Mouse (Mus musculus): ENCODE data around the gene Sapcd2.

Sapcd2 gene

DNA sequence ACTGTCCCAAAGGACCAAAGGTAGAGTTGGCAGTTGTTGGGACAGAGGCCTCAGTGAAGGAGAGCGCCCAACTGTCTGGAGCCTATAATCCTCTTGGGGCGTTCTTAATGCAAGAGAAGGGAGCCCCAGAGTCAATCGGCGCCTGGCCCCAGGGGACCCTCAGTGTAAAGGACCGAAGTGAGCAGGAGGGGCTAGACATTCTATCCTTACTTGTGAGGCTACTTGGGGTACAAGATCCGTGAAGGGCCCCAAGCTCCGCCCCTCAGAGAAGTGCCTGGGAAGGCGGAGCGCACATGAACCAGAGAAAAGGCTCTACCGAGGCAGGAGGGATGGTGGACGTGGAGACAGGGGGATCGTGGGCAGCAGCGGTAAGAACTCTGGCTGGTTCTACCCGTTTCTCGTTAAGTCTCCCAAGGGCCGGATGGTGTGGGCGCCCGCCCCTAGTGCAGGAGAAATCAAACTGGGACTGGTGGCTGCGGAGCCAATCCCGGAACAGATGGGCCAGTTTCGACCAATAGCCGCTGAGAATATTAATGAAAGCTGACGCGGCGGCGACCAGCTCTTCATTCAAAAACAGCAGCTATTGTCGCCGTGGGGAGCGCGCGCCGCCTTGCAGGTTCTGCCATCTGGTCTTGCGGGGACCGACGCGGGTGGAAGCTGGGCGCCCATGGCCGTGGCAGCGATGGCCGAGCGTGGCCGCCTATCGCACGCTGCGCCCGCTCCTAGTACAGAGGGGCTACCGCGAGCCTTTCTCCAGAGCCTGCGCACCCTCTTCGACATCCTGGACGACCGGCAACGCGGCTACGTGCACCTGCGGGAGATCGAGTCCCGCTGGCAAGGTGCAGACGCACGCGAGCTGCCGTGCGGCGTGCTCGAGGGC lies at the start of gene Sapcd2:
Gene Sapcd2 (plus strand): TSS at position 558 of the 880 bp plus-strand sequence.
- DNase-seq, result peak; percentile 89 to 90

DNA sequence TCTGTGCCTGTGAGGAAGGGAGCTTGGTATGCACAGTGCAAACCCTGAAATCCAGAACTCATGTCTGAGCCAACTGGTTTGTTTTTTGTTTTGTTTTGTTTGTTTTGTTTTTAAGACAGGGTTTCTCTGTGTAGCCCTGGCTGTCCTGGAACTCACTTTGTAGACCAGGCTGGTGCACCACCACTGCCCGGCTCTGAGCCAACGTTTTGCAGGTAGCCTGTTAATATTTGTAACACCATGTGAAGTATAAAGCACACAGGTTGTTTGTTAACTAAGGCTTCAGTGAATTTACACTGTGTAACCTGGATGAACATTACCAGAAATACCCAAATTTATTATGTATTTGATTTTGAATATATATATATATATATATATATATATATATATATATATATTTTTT lies 46.1 kb upstream of the Sapcd2 start:
- peak; percentile 29 to 74 for DNase-seq

DNA sequence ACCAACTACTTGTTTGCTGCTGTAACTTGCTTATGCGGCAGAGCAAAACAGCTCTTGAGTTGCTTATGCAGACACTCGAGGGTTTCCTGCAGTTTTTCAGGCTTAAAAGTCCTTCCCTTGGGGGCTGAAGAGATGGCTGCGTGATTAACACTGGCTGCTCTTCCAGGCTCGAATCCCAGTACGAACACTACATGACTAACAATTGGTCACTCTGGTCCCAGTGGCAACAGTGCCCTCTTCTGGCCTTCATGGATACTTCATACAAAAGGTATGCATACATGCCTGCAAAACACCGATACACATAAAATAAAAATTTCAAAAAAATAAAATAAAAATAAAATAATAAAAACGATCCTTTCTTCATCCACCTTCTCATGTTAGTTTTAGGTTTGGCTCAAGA lies 43.7 kb upstream of the Sapcd2 start:
- peak; percentile 47 to 73 for DNase-seq

DNA sequence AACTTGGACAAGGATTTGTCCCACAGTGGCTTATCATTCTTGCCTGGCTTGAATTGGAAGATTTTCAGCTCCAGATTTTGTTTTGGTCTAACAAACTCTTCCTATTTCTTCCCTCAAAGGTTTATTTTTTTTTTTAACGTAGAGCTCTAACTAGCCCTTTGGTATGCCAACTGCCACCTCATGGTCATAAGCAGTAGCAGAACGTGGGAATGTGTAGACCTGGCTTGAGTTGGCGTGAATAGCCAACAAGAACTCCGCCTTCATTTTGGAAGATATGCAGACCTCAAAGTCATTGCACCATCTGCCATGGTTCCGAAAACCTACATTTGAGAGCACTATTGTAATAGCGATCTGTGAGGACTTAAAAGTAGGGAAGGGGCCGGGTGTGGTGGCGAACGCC lies 40.7 kb upstream of the Sapcd2 start:
- DNase-seq, result no peak

DNA sequence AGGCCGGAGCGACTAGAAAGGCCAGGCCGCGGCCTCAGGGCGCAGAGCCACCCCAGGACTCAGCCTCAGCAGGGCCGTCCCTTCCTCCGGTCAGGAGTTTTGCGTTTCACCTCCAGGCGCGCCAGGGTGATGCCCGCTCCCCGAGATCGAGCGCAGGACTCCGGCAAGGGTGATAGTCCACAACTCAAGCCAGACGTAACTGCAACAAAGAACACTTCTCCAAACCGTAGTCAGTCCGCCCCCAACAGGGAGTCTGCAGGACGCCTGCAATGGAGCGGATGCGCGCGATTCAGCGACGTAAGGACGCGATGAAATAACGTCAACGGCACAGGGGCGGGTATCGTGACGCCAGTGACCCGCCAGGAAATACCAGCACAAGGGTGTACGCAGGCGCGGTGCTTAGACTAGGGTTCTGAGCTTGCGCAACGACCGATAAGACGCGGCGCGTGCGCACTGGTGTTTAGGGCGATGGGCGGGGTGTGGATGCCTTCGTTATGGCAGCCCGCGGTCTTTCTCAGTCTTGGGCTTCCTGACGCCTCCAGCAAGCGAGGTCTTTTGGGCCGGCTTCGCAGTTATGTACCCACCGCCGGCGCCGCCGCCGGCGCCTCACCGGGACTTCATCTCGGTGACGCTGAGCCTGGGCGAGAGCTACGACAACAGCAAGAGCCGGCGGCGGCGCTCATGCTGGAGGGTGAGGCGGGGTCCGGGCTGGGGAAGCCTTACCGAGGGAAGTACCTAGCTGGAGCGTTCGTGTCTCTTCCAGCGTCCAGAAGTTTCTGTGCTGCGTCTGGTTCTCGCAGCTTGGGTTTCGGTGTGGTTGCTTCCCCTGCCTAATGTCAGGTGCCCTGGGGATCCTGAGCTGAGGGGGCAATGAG lies 39.6 kb upstream of the Sapcd2 start, which contains the start of gene Man1b1:
Gene Man1b1 (plus strand): TSS at position 53 of the 875 bp plus-strand sequence.
- peak; percentile 99 to 100 for DNase-seq

DNA sequence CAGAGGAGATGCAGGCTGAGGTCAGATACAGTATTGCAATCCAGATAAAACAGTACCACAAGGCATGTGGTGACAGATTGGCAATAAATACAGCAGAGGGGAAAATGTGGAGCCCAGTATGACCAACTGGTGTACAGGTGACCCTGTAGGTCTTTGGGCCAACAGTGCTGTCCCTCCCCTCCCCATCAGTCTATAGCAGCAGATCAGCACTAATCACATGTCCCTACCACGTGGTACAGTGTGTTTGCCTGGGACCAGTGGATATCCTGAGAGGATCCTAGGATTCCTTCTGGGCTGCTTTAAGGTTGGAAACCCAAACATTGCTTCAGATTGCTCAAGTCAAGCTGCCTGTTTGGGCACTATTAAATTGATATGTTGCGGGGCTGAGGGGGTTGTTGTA lies 38.6 kb upstream of the Sapcd2 start:
- DNase-seq, result no peak

DNA sequence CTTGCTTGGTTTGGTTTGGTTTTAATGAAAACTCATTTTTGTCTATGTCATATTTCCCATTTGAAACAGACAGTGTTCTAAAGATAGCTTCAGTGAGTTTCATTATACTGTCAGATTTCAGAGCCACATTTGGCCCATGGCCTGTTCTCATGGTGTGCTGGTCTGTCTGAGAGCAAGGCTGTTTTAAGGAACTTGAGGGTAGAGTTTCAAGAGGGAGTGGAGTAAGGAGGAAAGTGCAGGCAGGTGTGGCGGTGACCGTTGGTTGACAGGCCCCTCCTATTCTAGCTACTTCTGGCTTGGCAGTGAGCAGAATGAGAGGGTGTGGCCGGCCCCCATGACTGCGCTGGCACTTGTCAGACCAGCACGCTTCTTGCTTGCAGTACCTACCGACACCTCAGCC lies 33.8 kb upstream of the Sapcd2 start:
- DNase-seq, result no peak

DNA sequence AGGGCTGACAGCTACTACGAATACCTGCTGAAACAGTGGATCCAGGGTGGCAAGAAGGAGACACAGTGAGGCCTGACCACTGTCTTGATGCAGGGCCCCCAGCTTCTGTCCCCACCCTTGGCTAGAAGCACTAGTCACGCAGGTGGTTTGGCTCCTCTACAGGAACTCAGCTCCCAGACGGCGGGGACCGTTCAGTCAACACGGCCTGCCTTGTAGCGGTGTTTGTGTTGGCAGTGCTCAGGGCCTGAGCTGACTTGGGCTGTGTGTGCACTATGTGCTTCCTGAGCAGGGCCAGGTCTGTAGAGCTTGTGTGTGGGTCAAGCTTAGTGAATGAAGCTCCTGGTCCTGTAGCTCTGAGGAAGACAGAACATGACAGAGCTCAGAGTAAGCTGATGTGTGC lies 24.0 kb upstream of the Sapcd2 start:
- DNase-seq, result peak in 1 of 2 experiments; percentile 22

DNA sequence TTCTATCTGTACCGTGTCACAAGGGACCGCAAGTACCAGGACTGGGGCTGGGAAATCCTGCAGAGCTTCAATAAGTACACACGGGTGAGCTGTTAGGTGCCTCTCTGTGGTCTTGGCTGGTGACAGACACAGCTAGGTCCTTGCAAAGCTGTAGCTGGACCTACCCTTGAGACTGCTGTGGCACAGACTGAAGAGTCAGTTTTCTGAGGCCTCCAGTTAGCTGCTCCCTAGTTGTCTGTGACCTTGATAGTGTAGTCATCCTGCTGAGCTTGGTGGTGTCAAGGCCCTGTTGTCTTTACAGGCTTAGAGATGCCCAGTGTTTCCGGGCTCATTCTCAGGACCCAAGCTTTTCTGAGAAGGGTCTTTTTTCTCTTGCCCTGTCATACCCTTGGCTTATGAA lies 22.6 kb upstream of the Sapcd2 start:
- no peak for DNase-seq

DNA sequence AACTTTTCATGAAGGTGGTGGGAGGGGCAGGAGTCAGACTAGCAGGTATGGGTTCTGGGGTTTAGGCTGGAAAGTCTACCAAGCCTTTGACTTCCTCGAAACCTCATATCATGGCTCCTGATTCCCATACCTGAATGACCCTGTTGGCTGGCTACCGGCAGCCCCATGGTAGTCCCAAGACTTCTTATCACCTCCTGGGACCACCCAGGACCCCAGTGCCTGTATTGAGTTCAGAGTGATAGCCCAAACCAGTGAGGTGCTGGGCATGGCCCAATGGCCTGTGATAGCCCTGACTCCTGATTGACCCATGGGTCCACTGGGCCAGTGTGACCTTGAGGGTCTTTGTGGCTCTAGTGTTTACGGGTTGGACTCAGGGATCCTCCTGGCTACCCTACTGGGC lies 21.4 kb upstream of the Sapcd2 start:
- no peak for DNase-seq

DNA sequence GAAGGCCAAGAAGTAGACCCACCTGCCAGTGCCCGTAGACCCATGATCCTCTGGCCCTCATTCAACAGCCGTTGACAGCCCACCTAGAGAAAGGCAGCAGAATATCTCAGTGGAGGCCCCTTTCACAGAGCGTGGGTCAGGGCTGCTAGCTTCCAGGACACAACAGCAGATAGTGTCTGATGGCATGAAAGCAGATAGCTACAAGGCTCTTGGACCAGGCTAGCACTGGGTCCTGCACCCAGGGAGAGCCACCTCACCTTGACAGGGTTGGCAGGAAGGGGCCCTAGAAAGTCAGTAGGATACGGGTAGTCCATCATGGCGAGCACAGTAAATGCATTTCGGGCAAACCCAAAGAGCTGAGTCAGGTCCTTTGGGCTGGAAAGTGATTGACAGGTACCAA lies 17.9 kb upstream of the Sapcd2 start:
- DNase-seq, result no peak

DNA sequence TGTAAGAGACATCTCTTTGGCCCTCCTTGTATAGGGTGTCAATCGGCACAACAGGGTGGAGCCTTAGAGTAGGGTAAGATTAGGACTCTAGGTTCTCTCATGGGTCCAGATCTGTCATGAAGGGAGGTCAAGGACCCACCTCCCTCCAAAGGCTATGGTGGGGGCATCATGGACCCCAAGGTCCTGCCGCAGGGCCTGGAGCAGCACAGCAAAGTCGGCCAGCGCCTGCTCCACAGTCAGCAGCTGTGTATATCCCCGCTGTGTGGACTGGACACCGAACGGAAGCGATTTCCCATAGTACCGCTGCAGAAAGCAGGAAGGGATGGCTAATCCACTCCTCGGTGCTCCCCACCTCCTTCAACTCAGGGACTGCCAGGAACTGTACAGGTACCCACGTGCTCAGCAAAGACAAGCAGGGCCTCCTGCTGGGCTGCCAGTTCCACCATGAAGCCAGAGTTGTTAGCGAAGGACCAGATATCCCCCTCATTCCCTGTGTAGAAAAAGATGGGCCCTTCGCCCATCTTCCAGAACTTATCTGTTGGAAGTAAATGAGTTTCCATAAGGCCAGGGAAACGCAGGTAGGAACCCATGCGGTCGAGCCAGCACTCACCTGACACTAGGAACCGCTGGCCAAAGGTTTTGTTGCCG lies 16.6 kb upstream of the Sapcd2 start:
- peak in 1 of 2 experiments; percentile 17 for DNase-seq

DNA sequence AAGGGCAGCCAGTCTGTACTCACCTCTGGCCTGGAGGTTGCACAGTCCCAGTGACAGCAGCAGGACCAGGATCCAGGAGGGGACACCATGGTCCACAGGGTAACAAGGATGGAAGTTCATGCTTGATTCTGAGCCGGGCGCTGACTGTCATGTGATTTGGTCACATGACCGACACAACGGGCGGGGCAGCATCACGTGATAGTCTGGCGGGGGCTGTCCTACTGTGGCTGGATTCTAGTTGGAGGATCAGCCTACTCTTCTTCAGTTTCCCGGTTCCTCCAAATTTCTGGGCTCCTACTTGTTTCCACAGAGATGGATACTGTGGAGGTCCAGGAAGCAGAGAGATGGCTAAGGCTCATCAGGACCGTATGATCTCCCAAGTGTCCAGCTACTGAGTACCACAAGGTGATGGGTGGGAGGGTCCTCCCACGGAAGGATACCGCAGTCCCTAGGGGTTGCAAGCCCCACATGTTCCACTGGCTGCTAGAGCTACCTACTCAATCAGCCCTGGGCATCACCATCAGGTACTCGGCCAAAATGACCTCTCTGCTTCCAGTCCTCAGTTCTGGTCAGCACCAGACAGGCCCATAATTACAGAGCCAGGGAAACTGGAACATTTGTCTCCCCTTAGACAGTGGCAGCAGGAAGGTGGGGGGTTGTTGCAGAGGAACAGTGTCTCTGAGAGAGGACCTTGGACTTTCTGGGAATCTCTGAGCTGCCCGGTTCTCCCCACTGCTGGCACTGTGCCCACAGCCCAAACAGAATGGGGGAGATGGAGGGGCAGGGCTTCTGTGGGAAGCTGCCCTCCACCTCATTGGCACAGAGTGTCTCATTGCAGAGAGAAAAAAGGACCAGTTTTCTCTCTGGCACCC lies 15.7 kb upstream of the Sapcd2 start, which contains the start of gene Dpp7:
Gene Dpp7 (minus strand): TSS at position 152 of the 872 bp plus-strand sequence.
- peak; percentile 89 to 91 for DNase-seq

DNA sequence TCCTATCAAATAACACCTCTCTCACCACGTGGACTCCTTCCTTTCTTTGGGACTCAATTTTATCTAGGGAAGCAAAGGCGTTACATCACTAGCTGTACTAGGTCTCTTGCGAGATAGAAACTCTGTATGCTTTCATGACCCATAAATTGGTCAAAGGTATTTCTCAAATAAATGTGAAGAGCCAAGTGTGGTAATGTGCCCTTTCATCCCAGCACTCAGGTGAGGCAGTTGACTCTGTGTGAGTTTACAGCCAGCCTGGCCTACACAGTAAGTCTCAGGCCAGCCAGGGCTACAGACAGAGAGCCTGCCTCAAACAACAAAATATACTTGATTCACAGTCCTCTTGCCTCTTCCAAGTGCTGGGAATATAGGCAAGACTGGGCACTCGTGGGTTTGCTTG lies 12.3 kb upstream of the Sapcd2 start:
- no peak for DNase-seq

DNA sequence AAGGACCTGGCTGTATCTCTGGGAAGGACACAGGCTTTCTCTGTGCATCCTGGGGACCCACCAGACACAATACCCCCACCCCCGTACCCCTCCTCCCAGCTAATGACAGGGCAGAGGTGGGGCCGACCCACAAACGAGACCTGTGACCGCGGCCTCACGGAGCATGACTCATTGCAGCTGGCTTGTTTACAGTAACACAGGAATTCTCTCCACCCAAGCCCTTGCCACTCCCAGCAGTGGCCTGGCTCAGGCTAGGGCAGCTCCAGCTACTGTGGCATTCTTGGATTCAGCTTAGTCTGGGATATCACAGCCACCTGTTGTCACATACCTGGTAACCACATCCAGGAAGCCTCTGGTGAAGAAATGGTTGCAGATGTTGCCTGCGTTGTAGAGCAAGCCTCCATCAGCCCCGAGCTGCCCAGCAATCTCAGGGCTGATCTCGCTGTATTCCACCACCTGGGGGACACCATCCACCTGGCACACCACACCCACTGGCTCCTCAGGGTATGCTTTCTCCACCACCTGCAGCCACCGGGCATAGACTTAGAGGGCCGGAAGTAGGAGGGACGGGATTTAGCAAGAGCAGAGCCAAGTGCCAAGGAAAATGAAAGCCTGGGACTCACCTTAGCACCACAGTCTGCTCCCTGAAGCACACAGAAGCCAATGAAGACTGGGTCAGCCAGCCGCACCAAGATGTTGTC lies 8.5 kb upstream of the Sapcd2 start:
- DNase-seq, result peak; percentile 32 to 35

DNA sequence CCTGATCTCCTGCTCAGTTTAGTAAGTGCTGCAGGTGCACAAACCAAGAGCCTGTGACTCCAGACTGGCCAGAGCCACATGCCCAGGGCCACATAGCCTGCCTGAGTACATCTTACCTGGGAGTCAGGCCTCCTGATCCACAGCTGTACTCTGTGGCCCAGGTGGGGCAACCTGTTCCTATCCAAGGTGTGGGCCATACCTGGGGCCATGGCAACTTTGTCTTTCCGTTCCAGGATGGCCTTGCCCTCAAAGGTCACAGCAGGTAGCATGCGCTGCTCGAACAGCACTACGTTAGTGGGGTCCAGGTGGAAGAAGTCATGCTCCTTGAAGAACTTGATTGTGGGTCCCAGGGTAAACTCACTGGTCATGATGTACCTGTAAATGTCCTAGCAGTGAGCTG lies 7.8 kb upstream of the Sapcd2 start:
- no peak for DNase-seq

DNA sequence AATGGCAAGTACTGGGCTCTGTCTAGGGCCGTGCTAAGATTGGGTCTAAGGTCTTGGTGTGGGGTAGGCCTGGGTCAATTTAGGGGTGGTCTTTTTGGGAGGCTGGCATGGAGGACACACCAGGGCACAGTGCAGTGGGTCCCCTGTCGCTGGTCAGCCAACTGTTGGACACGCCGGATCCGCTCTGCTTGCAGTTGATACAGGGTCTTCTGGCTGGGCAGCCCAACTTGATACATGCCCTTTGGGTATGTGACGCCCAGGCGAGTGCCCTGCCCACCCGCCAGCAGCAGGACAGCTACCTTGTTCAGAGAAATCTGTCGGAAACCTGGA lies 7.4 kb upstream of the Sapcd2 start:
- no peak for DNase-seq

DNA sequence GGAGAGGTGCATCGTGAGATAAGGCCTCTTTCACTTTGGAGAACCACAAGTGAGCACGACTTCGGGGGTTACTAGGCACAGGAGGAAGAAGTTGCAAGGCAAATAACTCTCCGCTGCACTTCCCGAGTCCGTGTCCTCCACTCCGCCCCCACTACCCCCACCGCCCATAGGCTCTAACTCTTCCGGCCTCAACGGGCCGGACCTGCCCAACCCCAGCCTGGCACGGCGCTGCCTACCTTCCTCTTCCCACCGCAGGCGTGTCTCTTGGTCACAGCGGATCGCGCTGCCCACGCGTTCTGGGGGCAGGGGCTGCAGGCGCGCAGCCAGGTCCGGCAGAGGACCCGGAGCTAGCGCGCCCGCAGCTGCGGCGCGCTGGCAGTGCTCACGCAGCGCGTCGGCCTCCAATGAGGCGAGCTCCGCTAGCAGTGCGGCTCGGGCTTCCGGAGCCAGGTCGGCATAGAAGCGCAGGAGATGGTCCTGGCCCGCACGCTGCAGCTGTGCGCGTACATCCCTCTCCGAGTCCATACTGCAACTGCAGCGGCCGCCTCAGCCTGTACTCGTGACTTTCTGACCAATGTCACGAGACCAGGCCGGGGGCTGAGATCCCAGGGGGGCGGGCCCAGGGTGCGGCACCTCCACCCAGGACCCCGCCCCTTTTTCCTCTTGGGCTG lies 6.9 kb upstream of the Sapcd2 start, which contains the start of gene Uap1l1:
Gene Uap1l1 (minus strand): TSS at position 592 of the 671 bp plus-strand sequence.
- peak; percentile 92 to 93 for DNase-seq

DNA sequence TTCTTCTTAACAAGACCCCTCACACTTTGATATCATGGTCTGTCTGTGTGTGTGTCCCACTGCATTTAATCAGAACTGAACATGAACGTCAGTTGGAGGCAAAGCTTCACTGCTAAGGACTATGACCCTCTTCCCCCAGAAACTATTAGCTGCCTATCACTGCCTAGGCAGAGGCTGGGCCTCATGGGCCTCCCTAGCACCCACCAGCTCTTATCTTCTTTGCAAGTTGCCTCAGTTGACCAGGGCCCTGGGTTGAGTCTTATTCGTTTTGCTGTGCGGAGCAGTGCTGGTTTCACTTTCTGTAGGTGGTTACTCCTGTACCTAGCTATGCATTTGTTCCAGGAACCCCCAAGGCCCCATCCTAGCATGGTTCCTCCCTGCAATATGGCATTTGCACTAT lies 2.1 kb upstream of the Sapcd2 start:
- no peak for DNase-seq

DNA sequence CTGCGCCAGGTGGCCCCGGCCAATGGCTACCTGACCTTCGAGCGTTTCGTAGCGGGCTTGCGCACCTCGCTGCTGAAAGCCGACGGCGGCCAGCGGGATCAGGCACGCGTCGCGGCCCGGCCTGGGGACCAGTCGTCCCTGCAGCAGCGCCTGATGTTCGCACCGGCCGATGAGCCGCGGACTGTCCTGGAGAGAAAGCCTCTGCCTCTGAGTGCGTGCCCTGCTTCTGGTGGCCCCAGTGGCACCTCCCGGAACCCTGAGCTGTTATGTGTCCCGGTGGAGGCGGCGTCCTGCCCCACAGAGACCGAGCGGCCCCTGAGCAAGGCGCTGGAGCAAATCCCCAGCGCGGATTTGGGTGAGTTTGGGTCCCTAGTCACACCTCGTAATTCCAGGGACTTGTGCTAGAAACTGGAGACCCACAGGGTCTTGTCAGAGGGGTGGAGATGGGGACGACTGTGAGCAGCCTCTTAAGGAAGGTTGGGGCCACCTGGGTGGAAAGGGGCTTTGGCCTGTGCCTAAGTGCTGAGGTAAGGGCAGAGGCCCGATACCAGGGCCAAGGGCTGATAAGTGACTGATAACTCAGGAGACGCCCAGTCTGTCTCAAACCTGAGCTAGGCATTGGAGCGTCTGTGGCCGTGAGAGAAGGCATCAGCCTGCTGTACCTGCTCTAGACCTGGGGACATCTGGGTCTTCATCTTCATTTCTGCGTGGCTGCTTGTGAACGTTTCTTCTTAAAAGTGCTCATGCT lies 697 bp downstream of the Sapcd2 start:
- DNase-seq, result no peak
